Mouse (Mus musculus): ENCODE data around the gene Gpr152. TPM values are rescaled to one million over a fixed set of nuclear protein-coding genes. Genes with fewer than 3 reads are reported as not detected.

The Gpr152 gene
- total RNA-seq, 2 experiments from 2014 or later: not detected

DNA sequence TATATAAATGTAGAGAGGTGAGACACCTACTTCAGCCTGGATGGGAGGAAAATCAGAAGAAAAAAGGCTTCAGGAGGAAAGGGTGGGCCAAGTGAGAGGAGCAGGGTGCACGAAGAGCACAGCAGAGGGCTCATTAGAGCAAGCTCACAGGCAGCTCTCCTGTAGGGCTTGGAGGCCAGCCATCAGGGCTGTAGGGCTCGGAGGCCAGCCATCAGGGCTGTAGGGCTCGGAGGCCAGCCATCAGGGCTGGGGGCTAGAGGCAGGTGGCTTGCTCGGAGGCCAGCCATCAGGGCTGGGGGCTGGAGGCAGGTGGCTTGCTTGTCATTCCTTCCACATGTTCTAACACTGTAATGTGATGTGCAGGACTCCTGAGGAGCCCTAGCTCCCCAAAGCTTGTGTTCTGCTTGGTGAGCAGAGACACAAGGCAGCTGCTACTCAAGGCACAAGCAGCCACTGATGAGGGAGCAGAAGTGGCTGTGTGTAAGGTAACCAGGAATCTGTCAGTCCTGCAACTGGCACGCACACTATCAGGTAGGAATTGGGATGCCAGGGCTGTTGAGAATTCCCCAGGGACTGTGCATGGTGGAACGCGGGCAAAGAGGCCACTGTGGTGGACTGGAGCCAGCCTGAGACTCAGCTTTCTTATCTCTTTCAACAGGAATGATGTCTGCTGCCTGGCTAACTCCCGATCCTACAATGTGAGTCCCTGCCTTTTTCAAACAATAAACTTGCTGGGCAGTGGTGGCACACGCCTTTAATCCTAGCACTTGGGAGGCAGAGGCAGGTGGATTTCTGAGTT is 27.3 kb downstream of the Gpr152 start:
- no peak for ATAC-seq (replicated peaks; ENCODE audit: poor library complexity, severe bottlenecking)

DNA sequence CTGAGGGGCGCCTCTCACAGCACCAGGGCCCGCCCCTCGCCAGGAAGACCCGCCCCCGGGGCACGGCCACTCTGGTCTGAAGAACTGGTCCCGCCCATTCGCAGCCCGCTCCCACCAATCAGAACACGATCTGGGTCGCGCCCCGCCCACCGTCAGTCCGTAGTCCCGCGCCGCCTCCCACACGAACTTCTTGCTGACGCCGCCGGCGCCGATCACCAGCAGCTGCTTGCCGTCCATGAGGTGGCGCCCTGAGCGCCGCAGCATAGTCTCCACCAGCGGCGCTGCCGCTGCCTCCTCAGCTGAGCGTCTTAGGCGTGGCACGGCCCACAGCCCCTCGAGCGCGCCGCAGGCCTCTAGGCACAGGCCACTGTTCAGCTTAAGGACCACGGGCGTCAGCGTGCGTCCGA is 29.8 kb downstream of the Gpr152 start:
- peak; percentile 93 for ATAC-seq (replicated peaks; ENCODE audit: poor library complexity, severe bottlenecking)

DNA sequence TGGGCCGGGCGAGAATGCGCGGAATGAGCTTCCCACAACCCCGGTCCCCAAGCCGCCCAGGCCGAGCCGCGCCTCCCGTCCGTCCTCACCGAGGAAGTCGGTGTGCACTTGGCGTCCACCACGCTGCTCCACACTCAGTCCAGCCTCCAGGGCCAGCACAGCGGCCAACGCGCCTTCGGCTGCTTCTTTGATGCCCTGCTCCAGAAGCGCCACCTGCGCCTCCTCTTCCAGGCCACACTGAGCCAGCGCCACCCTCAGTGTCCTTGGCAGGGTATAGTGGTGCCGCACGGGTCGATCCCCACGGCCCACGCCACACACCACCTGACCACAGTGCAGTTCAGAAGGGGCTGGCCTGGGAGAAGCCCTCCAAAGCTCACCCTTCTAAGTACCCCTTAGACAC is 30.2 kb downstream of the Gpr152 start:
- ATAC-seq (replicated peaks; ENCODE audit: poor library complexity, severe bottlenecking): no peak; the same call in 1 of the 2 replicates

DNA sequence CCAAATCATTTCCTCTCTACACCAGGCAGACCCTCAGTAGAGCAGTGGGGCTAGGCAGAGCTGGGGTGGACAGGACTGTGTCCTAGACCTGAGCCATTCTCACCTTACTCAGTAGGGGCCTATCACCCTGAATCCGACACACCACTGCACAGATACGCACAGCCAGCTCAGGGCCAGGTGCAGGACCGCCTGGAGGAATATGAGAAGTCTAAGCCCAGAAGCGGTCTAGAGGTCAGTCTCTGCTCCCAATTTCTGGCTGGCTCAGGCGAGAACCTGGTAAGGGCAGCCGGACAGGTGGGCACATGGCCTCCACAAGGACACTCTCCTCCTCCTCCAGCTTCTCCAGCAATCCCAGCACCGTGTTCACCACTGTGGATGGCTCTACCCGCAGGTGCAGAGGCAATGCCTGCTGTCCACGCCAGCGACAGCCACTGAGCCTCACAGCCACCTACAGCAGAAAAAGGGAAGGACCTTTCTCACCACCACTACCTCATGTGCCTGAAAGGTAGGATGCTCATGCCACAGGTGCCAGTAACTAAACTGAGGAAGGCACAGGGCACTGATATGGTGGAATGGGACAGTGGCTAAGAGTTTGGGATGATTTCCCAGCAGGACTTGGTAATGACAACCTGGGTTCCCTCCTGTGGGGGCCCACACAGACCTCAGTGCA is 31.3 kb downstream of the Gpr152 start:
- ATAC-seq (replicated peaks; ENCODE audit: poor library complexity, severe bottlenecking): no peak

DNA sequence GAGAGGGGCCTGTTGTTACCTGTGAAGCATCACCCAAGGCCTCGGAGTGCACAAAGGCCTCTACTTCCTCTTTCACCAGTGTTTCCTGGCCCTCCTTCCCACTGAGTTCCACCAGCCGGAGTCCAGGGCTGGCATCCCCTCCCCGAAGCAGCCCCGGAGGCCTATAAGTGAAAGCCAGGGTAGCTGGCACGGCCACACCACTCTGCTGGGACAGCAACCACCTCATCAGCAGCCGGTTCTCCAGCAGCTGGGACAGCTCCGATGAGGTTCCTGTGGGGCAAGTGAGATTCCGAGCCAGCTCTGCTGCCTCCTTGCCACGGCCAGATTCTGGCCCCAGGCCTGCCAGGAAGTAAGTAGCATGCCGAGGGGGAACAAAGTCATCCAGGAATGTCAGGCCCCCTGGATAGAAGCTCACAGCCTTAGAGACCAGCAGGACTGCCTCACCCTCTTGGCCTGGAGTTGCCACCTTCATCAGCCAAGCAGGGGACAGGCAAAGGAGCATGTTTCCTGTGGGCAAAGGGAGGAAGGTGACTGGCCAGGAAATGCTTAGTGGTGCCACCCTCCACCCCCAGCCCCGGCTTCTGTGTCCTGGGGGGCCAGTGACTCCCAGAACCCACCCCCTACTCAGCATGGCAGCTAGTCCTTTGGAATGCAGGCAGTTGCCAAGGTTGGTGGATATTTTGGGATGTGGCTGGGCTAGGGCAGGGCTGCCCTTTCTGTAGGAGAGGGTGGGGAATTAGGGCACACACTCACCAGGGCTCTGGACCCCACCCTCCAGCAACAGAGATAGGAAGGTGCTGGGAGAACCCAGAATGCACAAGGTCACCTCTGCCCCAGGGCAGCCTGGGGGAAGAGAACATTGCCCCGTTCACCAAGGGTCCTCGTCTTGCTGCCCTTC is 32.1 kb downstream of the Gpr152 start:
- peak; percentile 35 for ATAC-seq (replicated peaks; ENCODE audit: poor library complexity, severe bottlenecking)

DNA sequence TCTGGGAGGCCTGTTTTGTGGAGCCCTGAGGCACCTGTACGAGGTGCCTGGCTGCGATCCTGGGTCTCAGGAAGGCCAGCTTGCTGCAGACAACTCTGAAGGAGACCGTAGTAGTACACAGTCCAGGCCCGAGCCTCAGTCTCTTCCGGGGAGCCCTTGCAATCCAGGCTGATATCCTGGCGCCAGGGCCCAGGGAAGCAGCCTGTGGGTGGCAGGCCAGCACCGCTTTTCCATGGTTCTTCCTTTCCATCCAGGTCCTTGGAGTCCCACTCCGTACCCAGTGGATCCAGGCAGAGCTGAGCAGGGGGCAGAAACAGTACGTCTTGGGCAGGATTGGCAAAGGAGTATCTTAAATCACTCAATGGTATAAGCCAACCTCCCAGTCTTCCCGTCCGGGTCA is 33.3 kb downstream of the Gpr152 start:
- no peak for ATAC-seq (replicated peaks; ENCODE audit: poor library complexity, severe bottlenecking)

DNA sequence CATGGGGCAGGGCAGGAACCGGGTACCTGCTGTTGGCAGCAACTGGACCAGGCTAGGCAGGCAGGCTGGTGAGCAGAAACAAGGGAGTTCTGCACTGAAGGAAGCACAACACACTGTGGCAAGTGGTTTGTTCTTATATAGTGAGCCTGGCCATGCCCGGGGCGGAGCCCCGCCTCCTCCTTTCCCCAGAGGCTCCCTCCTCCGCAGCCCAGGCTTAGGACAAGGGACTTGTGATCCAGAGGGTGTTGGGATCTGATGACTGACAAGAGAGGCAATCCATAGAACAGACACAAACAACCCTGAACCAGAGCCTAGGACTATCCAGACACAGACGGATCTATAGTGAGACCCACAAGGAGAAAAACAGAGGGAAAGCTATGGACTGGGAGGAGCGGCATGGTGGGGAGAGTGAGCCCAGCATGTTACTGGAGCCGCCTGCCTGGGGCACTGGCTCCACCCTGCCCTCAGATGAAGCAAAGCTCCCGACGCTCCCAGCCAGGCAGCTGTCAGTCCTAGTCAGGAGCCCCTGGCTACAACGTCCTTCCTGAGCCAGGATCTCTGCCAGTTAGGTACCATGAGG is 35.9 kb downstream of the Gpr152 start, which contains the start of gene Carns1:
Gene Carns1, minus strand, starts transcription at position 112 of the 580 bp plus-strand sequence.
- ATAC-seq (replicated peaks; ENCODE audit: poor library complexity, severe bottlenecking): no peak

DNA sequence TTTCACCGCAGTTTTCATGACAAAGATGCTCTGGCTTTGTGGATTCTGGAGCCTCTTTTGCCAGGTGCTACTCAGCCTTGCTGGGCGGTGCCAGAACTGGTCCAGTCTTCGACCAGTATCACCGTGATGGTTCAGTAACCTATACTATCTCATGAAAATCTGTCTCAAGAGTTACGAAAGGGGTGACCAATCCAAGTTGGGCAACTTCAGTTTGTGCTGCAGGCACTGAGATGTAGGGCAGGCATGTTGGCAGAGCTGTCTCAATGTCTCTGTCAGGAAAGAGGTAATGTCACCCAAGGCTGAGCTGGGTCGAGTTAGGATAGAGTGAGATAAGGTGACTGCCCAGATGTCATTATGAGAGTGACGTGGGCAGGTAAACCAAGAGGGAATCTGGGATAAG is 40.8 kb downstream of the Gpr152 start:
- ATAC-seq (replicated peaks; ENCODE audit: poor library complexity, severe bottlenecking): peak; percentile 31

DNA sequence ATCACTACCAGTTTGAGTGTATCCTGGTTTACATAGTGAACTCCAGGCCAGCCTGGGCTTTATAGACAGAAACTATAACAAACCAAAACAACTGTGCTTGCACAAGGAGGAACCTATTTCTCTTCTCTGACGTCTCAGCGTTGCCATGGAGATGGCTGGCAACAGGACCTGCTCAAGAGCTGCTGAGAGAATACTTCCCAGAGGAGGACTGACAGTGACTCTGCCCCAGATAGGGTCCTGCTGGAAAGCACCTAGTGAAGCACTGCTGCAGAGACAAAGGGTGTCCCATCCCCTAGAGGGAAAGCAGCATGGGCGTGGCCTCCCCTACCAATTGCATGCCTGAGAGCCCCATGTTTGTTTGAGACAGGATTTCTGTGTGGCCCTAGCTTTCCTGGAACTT is 42.3 kb downstream of the Gpr152 start:
- ATAC-seq (replicated peaks; ENCODE audit: poor library complexity, severe bottlenecking): peak; percentile 73

DNA sequence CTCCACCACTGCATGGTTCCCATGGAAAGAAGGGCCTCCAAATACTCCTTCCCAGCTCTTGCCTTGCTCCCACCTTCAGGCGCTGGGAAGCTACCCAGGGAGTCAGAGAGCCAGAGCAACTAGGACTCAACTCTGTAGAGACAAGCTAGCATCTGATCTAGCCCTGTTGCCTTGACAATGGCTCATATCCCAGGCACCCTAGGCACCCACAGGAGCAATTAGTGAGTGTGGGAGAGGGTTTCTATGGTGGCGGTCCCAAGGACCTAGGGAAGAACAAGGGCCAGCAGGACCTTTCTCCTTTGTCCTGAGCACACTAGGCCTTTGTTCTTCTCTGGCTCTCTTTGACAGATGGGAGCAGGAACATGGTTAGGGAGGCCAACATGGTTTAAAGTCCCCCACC is 44.1 kb downstream of the Gpr152 start:
- ATAC-seq (replicated peaks; ENCODE audit: poor library complexity, severe bottlenecking): no peak

DNA sequence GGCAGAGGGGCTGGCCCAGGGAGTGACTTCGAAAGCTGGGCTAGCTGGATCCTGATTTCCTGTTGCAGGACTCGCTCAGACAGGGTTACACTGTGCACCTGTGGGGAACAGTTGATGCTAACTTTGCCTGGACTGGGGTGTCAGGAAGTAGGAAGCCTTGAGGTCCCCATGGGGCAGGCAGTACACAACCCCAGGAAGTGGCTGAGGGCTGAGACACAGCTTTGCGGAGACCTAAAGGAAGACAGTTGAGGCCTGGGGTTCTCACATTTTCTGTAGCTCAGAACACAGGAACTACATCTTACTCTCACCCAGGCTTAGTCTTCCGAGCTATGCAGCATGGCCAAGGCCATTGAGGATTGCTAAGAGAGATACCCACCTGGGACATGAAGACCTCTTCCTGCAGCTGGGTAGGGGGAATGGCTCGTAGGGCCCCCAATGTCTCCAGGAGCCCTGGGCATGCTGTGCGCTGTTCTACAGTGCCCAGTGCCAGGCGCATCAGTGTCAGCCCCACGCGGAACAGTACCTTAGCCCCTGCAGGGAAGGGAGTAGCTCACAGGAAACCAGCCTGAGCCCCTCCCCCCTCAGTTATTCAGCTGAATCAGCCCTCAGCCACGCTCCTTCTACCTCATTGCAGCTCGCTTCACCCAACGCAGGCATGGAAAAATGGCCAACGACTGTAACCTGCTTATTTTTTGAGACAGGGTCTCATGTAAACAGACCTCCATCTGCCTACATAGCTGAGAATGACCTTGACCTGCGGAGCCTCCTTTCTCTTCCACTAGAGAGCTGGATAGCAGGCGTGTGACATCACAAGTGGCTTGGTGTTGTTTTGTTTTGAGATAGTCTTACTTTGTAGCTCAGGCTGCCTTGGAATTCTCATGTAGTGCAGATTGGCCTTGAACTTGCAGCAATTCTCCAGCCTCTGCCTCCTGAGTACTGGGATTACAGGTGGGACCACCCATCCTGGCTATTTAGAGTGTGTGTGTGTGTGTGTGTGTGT is 45.7 kb downstream of the Gpr152 start:
- peak; percentile 57 for ATAC-seq (replicated peaks; ENCODE audit: poor library complexity, severe bottlenecking)

DNA sequence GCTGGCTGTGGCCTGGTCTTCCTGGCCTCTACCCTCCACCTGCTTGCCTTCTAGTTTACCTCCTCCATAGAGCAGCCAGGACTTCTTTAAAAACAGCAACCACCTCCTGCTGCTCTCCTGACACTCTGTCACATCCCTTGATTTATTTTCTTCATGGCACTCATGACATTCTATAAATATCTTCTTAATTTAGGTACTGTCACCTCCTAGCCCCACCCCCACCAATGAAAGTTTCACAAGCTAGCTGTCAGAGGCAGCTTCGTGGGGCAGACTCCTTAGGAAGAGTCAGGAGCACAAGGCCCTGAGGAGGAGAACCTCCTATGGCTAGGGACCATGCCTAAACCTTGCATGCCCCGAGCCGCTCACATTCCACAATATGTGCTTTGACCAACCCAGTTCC is 47.7 kb downstream of the Gpr152 start:
- ATAC-seq (replicated peaks; ENCODE audit: poor library complexity, severe bottlenecking): no peak

DNA sequence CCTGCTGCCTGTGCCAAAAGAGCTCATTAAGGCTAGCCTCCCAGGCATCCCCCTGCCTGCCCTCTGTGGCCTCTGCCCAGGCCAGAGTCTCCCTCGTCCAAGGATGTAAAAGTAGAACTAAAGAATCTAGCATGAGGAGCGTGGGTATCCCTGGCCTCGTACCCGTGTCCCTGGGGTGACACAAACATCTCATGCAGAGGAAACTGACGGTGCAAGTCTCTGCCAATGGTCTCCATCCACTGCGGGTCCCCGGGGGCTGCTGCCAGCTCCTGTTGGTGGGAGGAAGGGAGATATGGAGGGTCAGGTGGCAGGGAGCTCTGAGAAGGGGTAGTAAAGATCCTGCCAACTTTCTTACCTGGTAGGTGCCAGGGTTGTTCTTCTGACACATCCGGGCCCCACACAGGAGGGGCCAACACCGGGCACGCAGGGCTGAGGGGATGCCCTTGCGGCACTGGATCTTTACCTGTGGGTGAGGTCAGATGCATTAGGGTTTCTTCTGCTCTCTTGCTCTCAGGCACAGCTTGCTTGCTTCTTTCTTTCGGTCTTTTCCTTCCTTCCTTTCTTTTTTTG is 49.5 kb downstream of the Gpr152 start:
- ATAC-seq (replicated peaks; ENCODE audit: poor library complexity, severe bottlenecking): no peak

DNA sequence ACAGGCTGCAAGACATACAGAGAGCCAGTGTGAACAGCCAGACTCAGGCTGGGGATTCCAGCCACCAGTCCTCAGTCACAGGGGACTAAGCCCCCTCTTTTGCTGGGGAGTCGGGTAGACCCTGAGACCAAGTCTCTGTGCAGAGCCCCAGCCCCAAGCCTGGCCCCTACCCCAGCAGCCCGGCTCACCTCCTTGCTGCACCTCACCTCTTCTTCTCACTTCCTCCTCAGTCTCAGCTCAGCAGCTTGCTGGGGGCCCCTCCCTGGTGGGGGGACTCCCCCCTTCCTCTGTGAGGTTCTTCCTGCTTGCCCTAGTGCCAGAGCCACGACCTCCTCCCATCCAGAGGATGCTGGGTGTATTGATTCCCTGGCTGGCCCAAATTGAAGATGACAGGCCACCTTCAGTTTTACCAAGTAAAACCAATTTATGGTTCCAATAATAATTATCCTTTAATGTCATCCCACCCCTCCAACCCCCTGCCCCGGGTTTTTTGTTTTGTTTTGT is 51.3 kb downstream of the Gpr152 start, which contains the start of gene Tbc1d10c:
Gene Tbc1d10c, minus strand, starts transcription at position 454 of the 504 bp plus-strand sequence.
- peak; percentile 62 for ATAC-seq (replicated peaks; ENCODE audit: poor library complexity, severe bottlenecking)

DNA sequence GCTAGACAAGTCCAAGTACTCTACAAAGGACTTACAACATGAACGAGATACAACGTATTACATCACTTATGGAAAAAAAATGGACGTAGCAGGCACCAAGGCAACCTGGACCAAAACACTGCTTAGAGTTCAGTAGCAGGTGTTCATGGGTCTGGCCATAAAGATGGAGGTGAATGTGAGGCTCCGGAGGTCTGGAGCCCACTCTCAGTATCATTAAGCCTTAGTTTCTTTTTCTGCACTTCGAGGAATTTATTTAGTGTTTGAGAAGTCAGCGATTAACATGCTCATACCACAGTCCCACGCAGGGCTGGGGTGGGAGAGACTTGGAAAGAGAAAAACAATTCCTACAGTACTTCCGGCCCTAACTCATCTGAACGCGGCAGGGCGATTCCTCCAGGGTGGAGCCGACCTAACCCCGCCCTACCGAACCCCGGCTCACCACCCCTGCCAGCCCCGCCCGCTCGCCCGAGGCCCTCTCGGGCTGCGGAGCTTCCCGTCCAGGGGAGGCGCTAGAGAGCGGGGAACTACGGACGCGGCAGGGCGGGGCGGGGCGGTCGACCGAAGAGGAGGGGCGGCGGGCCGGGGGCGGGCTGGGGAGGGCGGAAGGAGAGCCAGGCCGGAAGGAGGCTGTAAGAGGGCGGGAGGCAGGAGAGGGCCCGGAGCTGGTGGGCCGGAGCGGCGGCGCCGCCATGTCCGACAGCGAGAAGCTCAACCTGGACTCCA is 52.1 kb downstream of the Gpr152 start, which contains the start of gene Ppp1ca:
Gene Ppp1ca, plus strand, starts transcription at position 538 of the 723 bp plus-strand sequence.
- ATAC-seq (replicated peaks; ENCODE audit: poor library complexity, severe bottlenecking): peak; percentile 88

DNA sequence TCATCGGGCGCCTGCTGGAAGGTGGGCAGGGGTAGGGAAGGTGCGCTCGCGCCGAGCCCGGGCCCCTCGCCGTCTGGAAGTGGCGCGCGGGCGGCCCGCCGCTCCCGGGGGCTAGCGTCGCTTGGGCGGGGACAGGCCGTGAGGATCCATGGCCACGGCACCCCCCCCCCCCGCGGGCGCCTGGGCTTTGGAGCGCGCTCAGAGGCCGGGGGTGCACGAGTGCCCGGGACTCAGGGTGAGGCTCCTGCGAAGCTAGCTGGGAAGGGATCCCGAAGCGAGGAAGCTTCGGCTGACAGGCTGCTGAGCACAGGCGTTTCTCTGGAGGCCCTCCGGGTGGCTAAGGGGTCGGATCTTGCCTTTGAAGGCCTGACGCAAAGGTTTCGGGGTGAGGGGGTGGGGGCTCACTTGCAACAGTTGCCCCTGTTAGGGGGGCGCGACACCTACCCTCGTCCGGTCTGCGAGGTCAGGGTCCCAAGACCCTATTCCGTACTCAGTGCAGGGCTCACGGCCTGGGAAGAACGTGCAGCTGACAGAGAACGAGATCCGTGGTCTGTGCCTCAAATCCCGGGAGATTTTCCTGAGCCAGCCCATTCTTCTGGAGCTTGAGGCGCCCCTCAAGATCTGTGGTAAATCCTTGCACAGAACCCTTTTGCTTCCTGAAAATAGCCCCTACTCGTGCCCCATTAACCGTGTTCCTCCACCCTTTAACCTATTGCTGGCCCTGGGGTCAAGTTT is 52.8 kb downstream of the Gpr152 start:
- no peak for ATAC-seq (replicated peaks; ENCODE audit: poor library complexity, severe bottlenecking)

DNA sequence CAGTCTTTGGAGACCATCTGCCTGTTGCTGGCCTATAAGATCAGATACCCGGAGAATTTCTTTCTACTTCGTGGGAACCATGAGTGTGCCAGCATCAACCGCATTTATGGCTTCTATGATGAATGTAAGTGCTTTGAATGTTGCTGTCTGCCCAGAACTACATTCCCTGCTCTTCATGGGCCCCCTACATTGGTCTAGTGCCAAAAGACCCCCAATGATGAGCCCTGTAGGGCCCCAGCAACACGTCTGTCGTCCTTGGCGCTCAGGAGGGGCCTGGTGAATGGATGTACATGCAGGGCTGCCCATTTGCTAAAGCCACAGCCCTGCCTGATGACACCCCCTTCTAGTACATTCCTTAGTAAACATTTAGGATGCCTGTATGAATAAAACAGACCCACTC is 53.5 kb downstream of the Gpr152 start:
- ATAC-seq (replicated peaks; ENCODE audit: poor library complexity, severe bottlenecking): no peak

All from granulocyte monocyte progenitor cell, adult 5-6 weeks (primary cell).